Mouse (Mus musculus) CH12.LX (cell line): ENCODE measurements around the gene Tmem251. TPM values are rescaled to one million over a fixed set of nuclear protein-coding genes. Genes with fewer than 3 reads are reported as not detected.

ENCODE experiments used
- DNase-seq: peaks from one replicate; pipeline ENCODE4 v3.0.0-alpha.2; 2013; ENCODE audit errors: extremely low read depth
- H3K27ac ChIP-seq: 2 replicates; pipeline ENCODE4 v1.5.1; 2012; ENCODE audit warnings: low read depth, mild to moderate bottlenecking, control low read depth, moderate library complexity; ENCODE audit not compliant: insufficient read depth
- H3K27me3 ChIP-seq: replicated peaks from 2 replicates; pipeline ENCODE3; 2012; ENCODE audit warnings: inconsistent platforms
- H3K36me3 ChIP-seq, 2 experiments: replicated peaks in 1 of 2; 2 replicates each; pipeline versions ENCODE3 to v1.6.1; 2012; ENCODE audit warnings: inconsistent platforms in 1 of 2, low read length in 1 of 2, mild to moderate bottlenecking in 1 of 2, mixed read lengths in 1 of 2, moderate library complexity in 1 of 2; ENCODE audit not compliant: control insufficient read depth in 1 of 2, insufficient read depth in 1 of 2
- H3K4me1 ChIP-seq, 2 experiments: 2 replicates each; pipeline ENCODE4 v1.6.1; 2012; ENCODE audit warnings: inconsistent platforms in 1 of 2, moderate library complexity in 1 of 2; ENCODE audit not compliant: insufficient read depth in 2 of 2, control insufficient read depth in 1 of 2
- H3K4me2 ChIP-seq: 2 replicates; pipeline ENCODE4 v1.6.1; 2012; ENCODE audit warnings: low read depth, mild to moderate bottlenecking, control low read depth; ENCODE audit not compliant: poor library complexity, insufficient read depth, severe bottlenecking
- H3K4me3 ChIP-seq, 3 experiments: fragments of 150-350 bp in 1 of 3; sonication (generic) in 1 of 3; replicated peaks in 1 of 3; 2 replicates each; pipeline versions ENCODE3 to v1.5.1; 2011 to 2012; ENCODE audit warnings: low read depth in 2 of 3, low read length in 2 of 3, mild to moderate bottlenecking in 2 of 3, moderate library complexity in 2 of 3, control low read depth in 1 of 3, improper control_type of control experiment in 1 of 3, inconsistent platforms in 1 of 3, mixed read lengths in 1 of 3; ENCODE audit not compliant: poor library complexity in 1 of 3
- H3K79me2 ChIP-seq: replicated peaks from 2 replicates; pipeline ENCODE4 v1.6.1; 2012; ENCODE audit warnings: mild to moderate bottlenecking, moderate library complexity; ENCODE audit not compliant: control insufficient read depth, poor library complexity, insufficient read depth, severe bottlenecking; ENCODE audit errors: extremely low read depth
- H3K9ac ChIP-seq: 2 replicates; pipeline ENCODE4 v1.6.1; 2012; ENCODE audit warnings: low read depth, mild to moderate bottlenecking, control low read depth, moderate library complexity; ENCODE audit not compliant: insufficient read depth
- H3K9me3 ChIP-seq: replicated peaks from 2 replicates; pipeline ENCODE3; 2012; ENCODE audit warnings: low read length, inconsistent platforms, mixed read lengths
- BHLHE40 ChIP-seq: IDR thresholded peaks from 2 replicates; pipeline ENCODE4 v1.6.1; 2011; ENCODE audit warnings: mild to moderate bottlenecking, low read depth, low read length, improper control_type of control experiment
- CHD1 ChIP-seq: IDR thresholded peaks from 2 replicates; pipeline ENCODE4 v1.6.1; 2012; ENCODE audit warnings: low read depth, low read length, improper control_type of control experiment, inconsistent platforms
- CTCF ChIP-seq, 2 experiments: IDR thresholded peaks in 1 of 2; conservative IDR thresholded peaks in 1 of 2; 2 replicates each; pipeline ENCODE4 v1.5.1; 2011 to 2012; ENCODE audit warnings: low read depth in 2 of 2, low read length in 2 of 2, improper control_type of control experiment in 1 of 2, inconsistent platforms in 1 of 2, mild to moderate bottlenecking in 1 of 2, moderate library complexity in 1 of 2
- ETS1 ChIP-seq: conservative IDR thresholded peaks from 2 replicates; pipeline ENCODE4 v1.6.1; 2012; ENCODE audit warnings: low read depth, mild to moderate bottlenecking, inconsistent platforms, low read length, improper control_type of control experiment, moderate library complexity
- IRF4 ChIP-seq: IDR thresholded peaks from 2 replicates; pipeline ENCODE4 v1.6.1; 2014; ENCODE audit warnings: low read depth, mild to moderate bottlenecking, inconsistent platforms, low read length, improper control_type of control experiment
- JUND ChIP-seq: conservative IDR thresholded peaks from 2 replicates; pipeline ENCODE4 v1.6.1; 2011; ENCODE audit warnings: low read depth, low read length, improper control_type of control experiment
- KAT2A ChIP-seq: IDR thresholded peaks from 2 replicates; pipeline ENCODE4 v1.6.1; 2012; ENCODE audit warnings: low read length, improper control_type of control experiment, inconsistent platforms; ENCODE audit not compliant: insufficient replicate concordance
- MAFK ChIP-seq: IDR thresholded peaks from 2 replicates; pipeline ENCODE4 v1.6.1; 2011; ENCODE audit warnings: low read length, improper control_type of control experiment; ENCODE audit not compliant: insufficient replicate concordance
- MXI1 ChIP-seq: IDR thresholded peaks from 2 replicates; pipeline ENCODE4 v1.6.1; 2011; ENCODE audit warnings: mild to moderate bottlenecking, low read depth, low read length, improper control_type of control experiment
- NRF1 ChIP-seq: IDR thresholded peaks from 2 replicates; pipeline ENCODE4 v1.6.1; 2014; ENCODE audit warnings: low read depth, mild to moderate bottlenecking, inconsistent platforms, low read length, improper control_type of control experiment, moderate library complexity
- PAX5 ChIP-seq: IDR thresholded peaks from 2 replicates; pipeline ENCODE4 v1.6.1; 2012; ENCODE audit warnings: low read length, inconsistent platforms, mixed read lengths
- POLR2AphosphoS2 ChIP-seq: IDR thresholded peaks from 2 replicates; pipeline ENCODE4 v1.6.1; 2011; ENCODE audit warnings: low read depth, low read length, improper control_type of control experiment
- SIN3A ChIP-seq: IDR thresholded peaks from 2 replicates; pipeline ENCODE4 v1.6.1; 2012; ENCODE audit warnings: low read length, improper control_type of control experiment, inconsistent platforms
- SMC3 ChIP-seq: IDR thresholded peaks from 2 replicates; pipeline ENCODE4 v1.6.1; 2011; ENCODE audit warnings: low read depth, low read length, improper control_type of control experiment
- UBTF ChIP-seq: IDR thresholded peaks from 2 replicates; pipeline ENCODE4 v1.6.1; 2012; ENCODE audit warnings: low read depth, mild to moderate bottlenecking, inconsistent platforms, low read length, improper control_type of control experiment, moderate library complexity
- USF2 ChIP-seq: conservative IDR thresholded peaks from 2 replicates; pipeline ENCODE4 v1.6.1; 2011; ENCODE audit warnings: low read depth, low read length, improper control_type of control experiment
- ZC3H11A ChIP-seq: IDR thresholded peaks from 2 replicates; pipeline ENCODE4 v1.6.1; 2012; ENCODE audit warnings: low read depth, mild to moderate bottlenecking, inconsistent platforms, low read length, improper control_type of control experiment
- ZMIZ1 ChIP-seq: IDR thresholded peaks from 2 replicates; pipeline ENCODE4 v1.6.1; 2012; ENCODE audit warnings: low read depth, mild to moderate bottlenecking, inconsistent platforms, low read length, improper control_type of control experiment
- dilution Hi-C: fragments of 300-500 bp; cut with MboI; formaldehyde crosslinking; loops from 2 replicates; pipeline ENCODE4 v1.14.3; 2020; ENCODE audit warnings: low sequenced_read_pairs; ENCODE audit not compliant: extremely low pct_unique_long_range_greater_than_20kb, extremely low pct_ligation_motif_present
- in situ Hi-C: fragments of 300-500 bp; cut with MboI; formaldehyde crosslinking; loops from 3 replicates; pipeline ENCODE4 v1.14.3; 2019; ENCODE audit warnings: low sequenced_read_pairs, low pct_ligation_motif_present, low pct_unique_long_range_greater_than_20kb, mixed read lengths
- polyA plus RNA-seq: library from polyadenylated mRNA; unstranded; fragments of >175 nt; gene quantifications from 2 replicates; pipeline ENCODE4 v1.2.1, GENCODE M21; 2012; ENCODE audit warnings: low read depth; ENCODE audit not compliant: insufficient read length
- total RNA-seq, 2 experiments: library from RNA; depleted of rRNA; stranded (reverse); fragments of 300-350 nt in 1 of 2; fragments of >200 nt in 1 of 2; gene quantifications; 2 replicates each; pipeline ENCODE4 v1.2.3; 2012 to 2014

Gene Tmem251
- total and polyA plus RNA-seq, 3 experiments, result 3.9 to 13.9 (median 11.1) TPM

DNA sequence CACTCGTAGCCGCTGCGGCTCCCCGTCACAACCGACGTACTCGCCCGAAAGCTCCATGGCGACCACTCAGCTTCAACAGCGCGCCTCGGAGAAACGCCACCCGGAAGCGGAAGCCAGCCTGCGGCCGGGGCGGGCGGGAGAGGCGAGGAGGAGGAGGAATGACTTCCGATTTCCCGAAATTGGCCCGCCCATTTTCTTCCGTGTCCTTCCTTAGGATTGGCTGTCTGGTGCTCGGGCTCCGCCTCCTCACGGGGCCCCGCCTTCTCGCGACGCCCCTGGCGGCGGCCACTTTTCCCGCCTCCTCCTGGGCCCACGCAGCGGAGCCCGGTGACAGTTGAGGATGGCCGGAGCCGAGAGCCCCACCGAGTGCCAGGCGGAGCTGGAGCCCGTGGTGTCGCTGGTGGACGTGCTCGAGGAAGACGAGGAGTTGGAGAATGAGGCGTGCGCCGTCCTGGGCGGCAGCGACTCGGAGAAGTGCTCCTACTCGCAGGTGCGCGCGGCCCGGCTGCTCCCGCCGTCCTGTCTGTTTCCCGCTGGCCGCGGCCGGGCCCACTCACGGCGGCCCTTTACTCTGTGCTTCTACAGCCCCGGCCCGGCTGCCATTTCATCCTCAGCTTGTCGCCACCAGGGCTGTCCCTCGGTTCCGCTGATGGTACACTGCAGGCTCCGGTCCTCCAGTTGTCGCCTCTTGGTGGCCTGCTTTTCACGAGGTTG lies 14.3 kb downstream of the Tmem251 start, which contains the start of the genes Gm28051, Gon7 and Ubr7 (continued):
- no peak for TF ChIP-seq NRF1
- TF ChIP-seq ZC3H11A, result no peak
- TF ChIP-seq CHD1, result no peak
- peak; percentile 44; the same call in 1 of the 2 replicates for TF ChIP-seq IRF4
- no peak for TF ChIP-seq UBTF
- TF ChIP-seq PAX5, result no peak
- peak; percentile 75 for TF ChIP-seq ZMIZ1
- TF ChIP-seq JUND, result no peak
- TF ChIP-seq MXI1, result peak; percentile 48; the same call in 1 of the 2 replicates
- TF ChIP-seq POLR2AphosphoS2, result no peak
- TF ChIP-seq USF2, result no peak
- no peak for TF ChIP-seq BHLHE40
- no peak for TF ChIP-seq ETS1
- TF ChIP-seq CTCF (conservative IDR thresholded peaks at IDR 0.05 in 1 of 2, IDR thresholded peaks at IDR 0.05 in 1 of 2; ENCODE audit: low read depth in 2 of 2, low read length in 2 of 2), result no peak

DNA sequence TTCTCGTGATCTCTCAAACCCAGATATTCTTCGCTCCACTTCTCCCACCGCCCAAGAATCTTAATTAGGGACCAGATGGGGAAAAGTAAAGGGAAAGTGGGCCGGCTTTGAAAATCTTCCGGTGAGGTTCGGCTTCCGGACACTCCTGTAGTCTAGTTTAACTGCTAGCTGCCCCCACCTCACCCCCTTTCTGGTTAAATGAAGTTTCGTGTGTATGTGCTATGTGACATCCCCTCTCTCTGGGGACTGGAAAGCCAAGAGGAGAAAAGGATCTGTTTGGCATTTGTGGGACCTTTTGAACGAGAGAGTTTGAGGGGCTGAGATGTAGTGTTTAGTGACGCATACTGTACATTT lies 14.8 kb downstream of the Tmem251 start, which contains the start of gene Gm20604:
TSS of gene Gm20604 (minus strand) at position 270 of the 354 bp plus-strand sequence.
- TF ChIP-seq SMC3 (no peak), MXI1 (peak; percentile 25; the same call in 1 of the 2 replicates), SIN3A (peak; percentile 18; the same call in 1 of the 2 replicates), KAT2A (no peak), MAFK (no peak)
- peak; percentile 36 for DNase-seq

More for the DNA sequence above, 14.8 kb downstream of the Tmem251 start, which contains the start of gene Gm20604:
- H3K4me1 ChIP-seq, result peaks cover 4 to 51% of the 10 kb centered on the region in 2 experiments; a peak in 3 of 4 replicates
- H3K9me3 ChIP-seq, result no peaks in the 10 kb centered on the region
- peaks cover 71% of the 10 kb centered on the region for H3K79me2 ChIP-seq
- peaks cover 9 to 37% of the 10 kb centered on the region in 2 experiments for H3K36me3 ChIP-seq
- peak within 1 kb of the TSS; percentile 95 for H3K4me2 ChIP-seq
- in situ Hi-C loops (no loop called here), dilution Hi-C loops (no loop called here)
- H3K4me3 ChIP-seq, result peak within 1 kb of the TSS; percentile 84 to 97 (median 92)
- no peaks in the 10 kb centered on the region for H3K27me3 ChIP-seq
- H3K9ac ChIP-seq, result peak within 1 kb of the TSS; percentile 89
- H3K27ac ChIP-seq, result peak within 1 kb of the TSS; percentile 48
